Mouse (Mus musculus) heart, embryonic 16.5 days (tissue): ENCODE measurements around the gene Secisbp2l. TPM values are rescaled to one million over a fixed set of nuclear protein-coding genes. Genes with fewer than 3 reads are reported as not detected.

Experiments
- ATAC-seq: fragments of 200-750 bp; cut with Nextera tagmentation; replicated peaks from 2 replicates; pipeline ENCODE4 v1.8.0; 2017; ENCODE audit warnings: moderate number of reproducible peaks; ENCODE audit not compliant: insufficient read depth, low FRiP score; ENCODE audit errors: extremely low read depth
- H3K27ac ChIP-seq: fragments of 300-500 bp; sonication (generic); 2 replicates; pipeline ENCODE4 v1.5.1; 2014; ENCODE audit warnings: mild to moderate bottlenecking, low read length, control low read depth, moderate library complexity
- H3K27me3 ChIP-seq: fragments of 300-500 bp; sonication (generic); 2 replicates; pipeline ENCODE4 v1.6.1; 2014; ENCODE audit warnings: low read length, mixed read lengths; ENCODE audit not compliant: control insufficient read depth, insufficient read depth
- H3K36me3 ChIP-seq: fragments of 300-500 bp; sonication (generic); 2 replicates; pipeline ENCODE4 v1.6.1; 2014; ENCODE audit not compliant: control insufficient read depth, insufficient read depth
- H3K4me1 ChIP-seq: fragments of 300-500 bp; sonication (generic); 2 replicates; pipeline ENCODE4 v1.6.1; 2014; ENCODE audit warnings: low read length, mixed read lengths; ENCODE audit not compliant: control insufficient read depth, insufficient read depth
- H3K4me2 ChIP-seq: fragments of 300-500 bp; sonication (generic); 2 replicates; pipeline ENCODE4 v1.6.1; 2014; ENCODE audit warnings: low read depth, mild to moderate bottlenecking, control low read depth, low read length
- H3K4me3 ChIP-seq: fragments of 300-500 bp; sonication (generic); 2 replicates; pipeline ENCODE4 v1.5.1; 2014; ENCODE audit warnings: mild to moderate bottlenecking, control low read depth, low read length
- H3K9ac ChIP-seq: fragments of 300-500 bp; sonication (generic); 2 replicates; pipeline ENCODE4 v1.6.1; 2014; ENCODE audit warnings: low read length, control low read depth
- H3K9me3 ChIP-seq: fragments of 300-500 bp; sonication (generic); replicated peaks from 2 replicates; pipeline ENCODE4 v1.6.1; 2016; ENCODE audit warnings: low read length; ENCODE audit not compliant: control insufficient read depth
- WGBS: fragments of 180-500 bp; shearing (Covaris S2); extraction: QIAGEN DNeasy Blood & Tissue Kit; methylation state at CpG from one replicate; pipeline ENCODE4 v1.1.7; 2014; 5-methylcytosine and 5-hydroxymethylcytosine counted together
- polyA plus RNA-seq: library from polyadenylated mRNA; unstranded; fragments of >200 nt; fragmentation: Nextera tagmentation; extraction: Ambion mirVana; gene quantifications from 2 replicates; pipeline ENCODE4 v1.2.1, GENCODE M21; 2015

Gene Secisbp2l
- polyA plus RNA-seq, 1 experiment from 2014 or later: 13.1 TPM

- Histone ChIP-seq H3K4me2 (no peak overlapping the region), H3K9me3 (no peaks in the 10 kb centered on the region), H3K36me3 (peaks cover 7% of the 10 kb centered on the region), H3K27ac (no peak overlapping the region), H3K27me3 (no peaks in the 10 kb centered on the region), H3K9ac (no peak overlapping the region), H3K4me1 (peaks cover 19% of the 10 kb centered on the region), H3K4me3 (no peak overlapping the region)
- WGBS: 85% methylated on average over 12 of the region's 12 CpGs
- ATAC-seq: no peak
Measured at GRCm38 (mm10) chr2:125778380-125778779, 4.3 kb downstream of the Secisbp2l start.

- Histone ChIP-seq H3K4me3 (no peak overlapping the region), H3K36me3 (peaks cover 11% of the 10 kb centered on the region), H3K4me2 (no peak overlapping the region), H3K9ac (no peak overlapping the region), H3K4me1 (peaks cover 15% of the 10 kb centered on the region), H3K9me3 (no peaks in the 10 kb centered on the region), H3K27ac (no peak overlapping the region), H3K27me3 (no peaks in the 10 kb centered on the region)
- WGBS: 82% methylated on average over 3 of the region's 3 CpGs
- no peak for ATAC-seq
Measured at GRCm38 (mm10) chr2:125777018-125777417, 5.7 kb downstream of the Secisbp2l start.

DNA sequence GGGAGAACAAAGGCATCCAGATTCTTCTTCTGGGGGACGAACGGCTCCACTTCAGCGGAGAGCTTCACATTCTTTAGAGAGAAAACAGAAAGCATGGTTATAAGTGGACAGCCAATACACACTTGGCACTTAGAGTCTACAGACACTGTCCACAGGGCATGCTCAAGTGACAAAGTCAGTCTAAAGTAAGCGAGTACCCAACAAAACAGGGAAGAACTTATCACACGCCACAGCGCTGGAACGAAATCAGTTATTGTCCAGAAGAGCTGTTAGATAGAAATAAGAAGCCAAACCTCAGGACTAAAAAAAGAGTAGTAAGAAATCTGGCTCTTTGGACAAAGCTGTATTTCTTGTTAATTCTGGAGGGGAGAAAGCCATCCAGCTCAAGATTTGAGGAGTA, 7.0 kb downstream of the Secisbp2l start:
- 38% methylated on average over 7 of the region's 7 CpGs for WGBS
- Histone ChIP-seq H3K4me2 (peak overlapping the region; percentile 13), H3K9me3 (no peaks in the 10 kb centered on the region), H3K27me3 (no peaks in the 10 kb centered on the region), H3K27ac (peak overlapping the region; percentile 58; the same call in 1 of the 2 replicates), H3K4me1 (0 out of 2 replicates have a peak, but pooled peaks cover 3% of the 10 kb centered on the region), H3K4me3 (no peak overlapping the region), H3K36me3 (peaks cover 15% of the 10 kb centered on the region), H3K9ac (no peak overlapping the region)
- ATAC-seq: no peak

- Histone ChIP-seq H3K27ac (no peak overlapping the region), H3K36me3 (peaks cover 15% of the 10 kb centered on the region), H3K9me3 (no peaks in the 10 kb centered on the region), H3K4me2 (no peak overlapping the region), H3K27me3 (no peaks in the 10 kb centered on the region), H3K4me1 (0 out of 2 replicates have a peak, but pooled peaks cover 3% of the 10 kb centered on the region), H3K9ac (no peak overlapping the region), H3K4me3 (no peak overlapping the region)
- ATAC-seq: no peak
- WGBS: 63% methylated on average over 4 of the region's 4 CpGs
Measured at GRCm38 (mm10) chr2:125774846-125775245, 7.8 kb downstream of the Secisbp2l start.

DNA sequence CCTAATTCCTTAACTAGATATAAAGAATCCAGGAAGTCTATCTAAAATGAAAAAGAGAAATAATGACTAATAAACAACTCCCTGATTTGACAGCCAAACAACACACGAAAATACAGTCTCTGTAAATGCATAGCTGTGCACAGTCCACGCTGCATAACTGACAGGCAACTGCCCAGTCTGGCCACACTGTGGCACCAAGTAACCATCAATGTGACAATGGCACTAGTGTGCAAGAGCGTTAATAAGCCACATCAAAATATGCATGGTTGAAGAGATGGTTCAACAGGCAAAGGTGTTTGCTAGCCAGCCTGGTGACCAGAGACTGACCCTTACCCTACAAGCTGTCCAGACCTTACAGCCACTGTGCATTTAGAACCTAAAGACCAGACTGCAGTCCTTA, 17.6 kb downstream of the Secisbp2l start:
- no peak overlapping the region for H3K4me3 ChIP-seq
- H3K4me1 ChIP-seq: no peaks in the 10 kb centered on the region
- no peak overlapping the region for H3K9ac ChIP-seq
- H3K4me2 ChIP-seq: no peak overlapping the region
- H3K27me3 ChIP-seq: no peaks in the 10 kb centered on the region
- H3K36me3 ChIP-seq: peaks cover 45% of the 10 kb centered on the region
- no peak for ATAC-seq
- WGBS: 89% methylated on average over 3 of the region's 3 CpGs
- no peaks in the 10 kb centered on the region for H3K9me3 ChIP-seq
- H3K27ac ChIP-seq: no peak overlapping the region

- no peak for ATAC-seq
- 90% methylated on average over 5 of the region's 5 CpGs for WGBS
- no peaks in the 10 kb centered on the region for H3K9me3 ChIP-seq
- H3K36me3 ChIP-seq: peaks cover 47% of the 10 kb centered on the region
- no peaks in the 10 kb centered on the region for H3K27me3 ChIP-seq
- no peak overlapping the region for H3K27ac ChIP-seq
- H3K4me3 ChIP-seq: no peak overlapping the region
- H3K4me1 ChIP-seq: no peaks in the 10 kb centered on the region
- H3K9ac ChIP-seq: no peak overlapping the region
- no peak overlapping the region for H3K4me2 ChIP-seq
Measured at GRCm38 (mm10) chr2:125764531-125764930, 18.1 kb downstream of the Secisbp2l start.

GRCm38 (mm10) chr2:125749330-125749729, 33.3 kb downstream of the Secisbp2l start:
- ATAC-seq: no peak
- Histone ChIP-seq H3K4me3 (no peak overlapping the region), H3K36me3 (peaks cover 54% of the 10 kb centered on the region), H3K9me3 (no peaks in the 10 kb centered on the region), H3K9ac (no peak overlapping the region), H3K4me1 (no peaks in the 10 kb centered on the region), H3K4me2 (no peak overlapping the region), H3K27ac (no peak overlapping the region), H3K27me3 (no peaks in the 10 kb centered on the region)
- WGBS: 96% methylated on average over 2 of the region's 2 CpGs

- Histone ChIP-seq H3K4me1 (no peaks in the 10 kb centered on the region), H3K4me3 (no peak overlapping the region), H3K27me3 (no peaks in the 10 kb centered on the region), H3K4me2 (no peak overlapping the region), H3K27ac (no peak overlapping the region), H3K36me3 (peaks cover 37% of the 10 kb centered on the region), H3K9ac (no peak overlapping the region), H3K9me3 (no peaks in the 10 kb centered on the region)
- 77% methylated on average over 6 of the region's 6 CpGs for WGBS
- ATAC-seq: no peak
Measured at GRCm38 (mm10) chr2:125739338-125739737, 43.3 kb downstream of the Secisbp2l start.

GRCm38 (mm10) chr2:125738718-125739117, 44.0 kb downstream of the Secisbp2l start:
- Histone ChIP-seq H3K9me3 (no peaks in the 10 kb centered on the region), H3K27me3 (no peaks in the 10 kb centered on the region), H3K27ac (no peak overlapping the region), H3K9ac (no peak overlapping the region), H3K36me3 (peaks cover 31% of the 10 kb centered on the region), H3K4me2 (no peak overlapping the region), H3K4me1 (no peaks in the 10 kb centered on the region), H3K4me3 (no peak overlapping the region)
- ATAC-seq: no peak
- WGBS: 72% methylated on average over 5 of the region's 5 CpGs

- no peak overlapping the region for H3K9ac ChIP-seq
Measured at GRCm38 (mm10) chr2:125736025-125736343, 46.7 kb downstream of the Secisbp2l start.

More at GRCm38 (mm10) chr2:125736025-125736343, 46.7 kb downstream of the Secisbp2l start:
- no peak for ATAC-seq
- Histone ChIP-seq H3K36me3 (peaks cover 13% of the 10 kb centered on the region), H3K4me3 (no peak overlapping the region), H3K9me3 (no peaks in the 10 kb centered on the region), H3K27ac (no peak overlapping the region), H3K4me2 (no peak overlapping the region), H3K27me3 (no peaks in the 10 kb centered on the region), H3K4me1 (peaks cover 5% of the 10 kb centered on the region; the same call in 1 of the 2 replicates)
